Mouse (Mus musculus) stomach, postnatal 0 days (tissue): ENCODE results near the gene Acat3. TPM values are rescaled to one million over a fixed set of nuclear protein-coding genes. Genes with fewer than 3 reads are reported as not detected.
"Not testable (repeated sequence)": the region's sequence is repeated elsewhere in the genome, so short reads cannot be mapped to it uniquely, and the experiment has no call there.

ENCODE experiments used
- ATAC-seq: fragments of 200-750 bp; cut with Nextera tagmentation; 2 replicates; pipeline ENCODE4 v1.8.0; 2017; ENCODE audit not compliant: low FRiP score, low TSS enrichment
- DNase-seq: peaks from one replicate; pipeline ENCODE4 v3.0.0-alpha.2; 2016; ENCODE audit warnings: low spot score
- H3K27ac ChIP-seq: fragments of 300-500 bp; sonication (generic); replicated peaks from 2 replicates; pipeline ENCODE4 v1.5.1; 2014; ENCODE audit warnings: mild to moderate bottlenecking, control low read depth
- H3K27me3 ChIP-seq: fragments of 300-500 bp; sonication (generic); 2 replicates; pipeline ENCODE4 v1.6.1; 2014; ENCODE audit warnings: low read length; ENCODE audit not compliant: control insufficient read depth, insufficient read depth
- H3K36me3 ChIP-seq: fragments of 300-500 bp; sonication (generic); 2 replicates; pipeline ENCODE4 v1.6.1; 2014; ENCODE audit warnings: low read length, mixed read lengths; ENCODE audit not compliant: control insufficient read depth, insufficient read depth
- H3K4me1 ChIP-seq: fragments of 300-500 bp; sonication (generic); replicated peaks from 2 replicates; pipeline ENCODE4 v1.6.1; 2014; ENCODE audit warnings: antibody characterized with exemption; ENCODE audit not compliant: control insufficient read depth, insufficient read depth
- H3K4me2 ChIP-seq: fragments of 300-500 bp; sonication (generic); replicated peaks from 2 replicates; pipeline ENCODE4 v1.6.1; 2014; ENCODE audit warnings: low read depth, mild to moderate bottlenecking, control low read depth, moderate library complexity
- H3K4me3 ChIP-seq: fragments of 300-500 bp; sonication (generic); 2 replicates; pipeline ENCODE4 v1.5.1; 2014; ENCODE audit warnings: low read depth, low read length, control low read depth
- H3K9ac ChIP-seq: fragments of 300-500 bp; sonication (generic); 2 replicates; pipeline ENCODE4 v1.6.1; 2014; ENCODE audit warnings: mild to moderate bottlenecking, low read length, control low read depth, mixed read lengths
- H3K9me3 ChIP-seq: fragments of 300-500 bp; sonication (generic); 2 replicates; pipeline ENCODE4 v1.6.1; 2016; ENCODE audit warnings: low read length; ENCODE audit not compliant: control insufficient read depth
- CTCF ChIP-seq: IDR thresholded peaks from 2 replicates; pipeline ENCODE4 v1.5.1; 2016; ENCODE audit warnings: antibody characterized with exemption, low read depth, mild to moderate bottlenecking, moderate library complexity
- EP300 ChIP-seq: optimal IDR thresholded peaks from 2 replicates; pipeline ENCODE3; 2016; ENCODE audit warnings: antibody characterized with exemption
- WGBS: fragments of 180-500 bp; shearing (Covaris S2); extraction: QIAGEN DNeasy Blood & Tissue Kit; methylation state at CpG from one replicate; pipeline ENCODE4 v1.1.7; 2014; 5-methylcytosine and 5-hydroxymethylcytosine counted together
- polyA plus RNA-seq: library from polyadenylated mRNA; unstranded; fragments of >200 nt; fragmentation: Nextera tagmentation; extraction: Ambion mirVana; gene quantifications from 2 replicates; pipeline ENCODE4 v1.2.1, GENCODE M21; 2015

The Acat3 gene
- polyA plus RNA-seq, 1 experiment from 2014 or later: 0.62 TPM

- Histone ChIP-seq H3K4me1 (no peaks in the 10 kb centered on the region), H3K4me2 (no peak overlapping the region), H3K9me3 (no peaks in the 10 kb centered on the region), H3K9ac (no peak overlapping the region), H3K4me3 (no peak overlapping the region), H3K36me3 (no peaks in the 10 kb centered on the region; the same call in 1 of the 2 replicates), H3K27ac (no peak overlapping the region), H3K27me3 (no peaks in the 10 kb centered on the region)
- no peak for DNase-seq
- ATAC-seq: no peak
- TF ChIP-seq EP300 (no peak), CTCF (no peak)
- 40% methylated on average over 11 of the region's 12 CpGs for WGBS
Measured at GRCm38 (mm10) chr17:12903372-12904333, 36.7 kb downstream of the Acat3 start.

GRCm38 (mm10) chr17:12902291-12902690 lies 38.1 kb downstream of the Acat3 start:
- Histone ChIP-seq H3K4me1 (no peaks in the 10 kb centered on the region), H3K4me2 (no peak overlapping the region), H3K36me3 (no peaks in the 10 kb centered on the region; the same call in 1 of the 2 replicates), H3K9me3 (no peaks in the 10 kb centered on the region), H3K9ac (no peak overlapping the region), H3K4me3 (no peak overlapping the region), H3K27ac (no peak overlapping the region), H3K27me3 (no peaks in the 10 kb centered on the region)
- TF ChIP-seq CTCF (no peak), EP300 (no peak)
- no peak for DNase-seq
- 86% methylated on average over 6 of the region's 6 CpGs for WGBS
- ATAC-seq: no peak

DNA sequence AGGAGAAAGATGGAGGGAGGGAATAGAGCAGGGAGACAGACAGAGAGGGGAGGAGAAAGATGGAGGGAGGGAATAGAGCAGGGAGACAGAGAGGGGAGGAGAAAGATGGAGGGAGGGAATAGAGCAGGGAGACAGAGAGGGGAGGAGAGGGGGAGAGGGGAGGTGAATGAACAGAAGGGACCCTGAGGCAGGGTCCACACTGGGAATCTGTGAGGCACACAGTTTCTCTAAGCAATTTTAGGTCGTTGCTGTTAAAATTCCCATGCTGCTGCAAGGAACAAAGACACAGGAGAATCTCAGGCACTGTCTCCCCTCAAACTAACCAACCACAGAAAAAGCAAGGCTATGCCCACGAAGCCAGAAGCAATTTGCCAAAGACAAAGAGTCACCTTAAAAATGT lies 41.8 kb downstream of the Acat3 start:
- ATAC-seq, H3K27ac ChIP-seq: not testable (repeated sequence)

DNA sequence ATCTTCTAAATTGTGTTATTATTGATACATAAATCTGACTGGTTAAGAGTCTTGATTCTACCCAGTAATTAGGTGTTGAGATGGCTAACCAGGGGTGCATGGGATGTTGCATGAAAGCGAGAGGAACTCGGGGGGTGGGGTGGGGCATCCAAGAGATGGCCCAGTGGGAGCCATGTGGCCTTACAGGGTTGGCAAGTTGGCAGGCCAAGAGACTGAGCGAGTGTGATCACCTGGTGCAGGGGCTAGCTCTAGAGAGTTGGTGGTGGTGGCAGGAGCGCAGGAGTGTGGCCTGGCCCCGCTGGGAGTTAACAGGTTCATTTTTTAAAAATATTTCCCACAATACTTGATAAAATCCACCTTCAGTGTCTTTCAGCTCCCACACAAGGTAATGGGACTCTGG lies 42.7 kb downstream of the Acat3 start:
- no peak overlapping the region for H3K27ac ChIP-seq
- TF ChIP-seq CTCF (no peak), EP300 (no peak)
- WGBS: 95% methylated on average over 5 of the region's 5 CpGs

More for the DNA sequence above, 41.8 kb downstream of the Acat3 start:
- H3K9ac ChIP-seq, DNase-seq, H3K27me3 ChIP-seq, H3K9me3 ChIP-seq, H3K4me1 ChIP-seq, H3K36me3 ChIP-seq, H3K4me2 ChIP-seq, H3K4me3 ChIP-seq: not testable (repeated sequence)
- 37% methylated on average over 2 of the region's 2 CpGs for WGBS

GRCm38 (mm10) chr17:12892033-12892432 lies 48.4 kb downstream of the Acat3 start:
- Histone ChIP-seq H3K27ac (no peak overlapping the region), H3K36me3 (no peaks in the 10 kb centered on the region; the same call in 1 of the 2 replicates), H3K9me3 (no peaks in the 10 kb centered on the region), H3K27me3 (no peaks in the 10 kb centered on the region), H3K4me1 (no peaks in the 10 kb centered on the region), H3K4me3 (no peak overlapping the region), H3K4me2 (no peak overlapping the region), H3K9ac (no peak overlapping the region)
- DNase-seq (no peak), ATAC-seq (no peak)
- 89% methylated on average over 9 of the region's 9 CpGs for WGBS
- TF ChIP-seq CTCF (no peak), EP300 (no peak)

More for the DNA sequence above, 42.7 kb downstream of the Acat3 start:
- H3K9ac ChIP-seq: no peak overlapping the region
- no peak for DNase-seq
- ATAC-seq: no peak
- H3K9me3 ChIP-seq: no peaks in the 10 kb centered on the region
- no peak overlapping the region for H3K4me2 ChIP-seq
- H3K4me3 ChIP-seq: no peak overlapping the region
- no peaks in the 10 kb centered on the region for H3K27me3 ChIP-seq
- H3K4me1 ChIP-seq: no peaks in the 10 kb centered on the region
- no peaks in the 10 kb centered on the region for H3K36me3 ChIP-seq

- H3K4me2 ChIP-seq: no peak overlapping the region
- H3K4me3 ChIP-seq: no peak overlapping the region
- H3K4me1 ChIP-seq: no peaks in the 10 kb centered on the region
- no peak overlapping the region for H3K9ac ChIP-seq
- H3K27me3 ChIP-seq: no peaks in the 10 kb centered on the region
- no peak for TF ChIP-seq EP300
- no peak for ATAC-seq
- H3K9me3 ChIP-seq: no peaks in the 10 kb centered on the region
- no peak overlapping the region for H3K27ac ChIP-seq
- no peaks in the 10 kb centered on the region; the same call in 1 of the 2 replicates for H3K36me3 ChIP-seq
- WGBS: 87% methylated on average over 4 of the region's 4 CpGs
- DNase-seq: no peak
Measured at GRCm38 (mm10) chr17:12891054-12891453, 49.3 kb downstream of the Acat3 start.
